Mouse (Mus musculus): ENCODE results near the gene Bbs9. TPM values are rescaled to one million over a fixed set of nuclear protein-coding genes. Genes with fewer than 3 reads are reported as not detected.

Gene Bbs9
- polyA plus RNA-seq, 1 experiment = 3.3 TPM

GRCm38 (mm10) chr9:22767154-22767553 is 291.6 kb downstream of the Bbs9 start:
- no peaks in the 10 kb centered on the region for H3K27me3 ChIP-seq (ENCODE audit: control insufficient read depth, insufficient read depth, insufficient read length)
- H3ac ChIP-seq (ENCODE audit: control insufficient read depth, insufficient read length, low read depth) = no peak overlapping the region
- H3K36me3 ChIP-seq (ENCODE audit: control insufficient read depth, insufficient read depth) = no peaks in the 10 kb centered on the region
- TF ChIP-seq MYOD1 (IDR thresholded peaks at IDR 0.05; ENCODE audit: control insufficient read depth, insufficient read length, low read depth) = no peak
- no peak for TF ChIP-seq MYOG (IDR thresholded peaks at IDR 0.05; ENCODE audit: control insufficient read depth, extremely low read depth, insufficient read length)
- TF ChIP-seq USF1 (IDR thresholded peaks at IDR 0.05; ENCODE audit: low read depth) = no peak
- no peak for TF ChIP-seq CTCF (IDR thresholded peaks at IDR 0.05; ENCODE audit: control insufficient read depth, insufficient read depth, insufficient read length)
- no peak for TF ChIP-seq MAX (IDR thresholded peaks at IDR 0.05)
- H3K79me3 ChIP-seq (ENCODE audit: low read depth) = no peaks in the 10 kb centered on the region
- H3K4me3 ChIP-seq (ENCODE audit: insufficient read depth, poor library complexity, severe bottlenecking) = no peak overlapping the region
- H3K79me2 ChIP-seq (ENCODE audit: control insufficient read depth, insufficient read depth) = no peaks in the 10 kb centered on the region

GRCm38 (mm10) chr9:22767860-22768259 is 292.3 kb downstream of the Bbs9 start:
- H3K36me3 ChIP-seq (ENCODE audit: control insufficient read depth, insufficient read depth) = no peaks in the 10 kb centered on the region
- H3K79me2 ChIP-seq (ENCODE audit: control insufficient read depth, insufficient read depth) = no peaks in the 10 kb centered on the region
- no peak overlapping the region for H3ac ChIP-seq (ENCODE audit: control insufficient read depth, insufficient read length, low read depth)
- no peak for TF ChIP-seq MYOD1 (IDR thresholded peaks at IDR 0.05; ENCODE audit: control insufficient read depth, insufficient read length, low read depth)
- no peak for TF ChIP-seq CEBPB (IDR thresholded peaks at IDR 0.05; ENCODE audit: low read depth)
- TF ChIP-seq CTCF (IDR thresholded peaks at IDR 0.05; ENCODE audit: control insufficient read depth, insufficient read depth, insufficient read length) = no peak
- no peak for TF ChIP-seq USF1 (IDR thresholded peaks at IDR 0.05; ENCODE audit: low read depth)
- no peak for TF ChIP-seq MAX (IDR thresholded peaks at IDR 0.05)
- H3K27me3 ChIP-seq (ENCODE audit: control insufficient read depth, insufficient read depth, insufficient read length) = no peaks in the 10 kb centered on the region
- no peak overlapping the region for H3K4me3 ChIP-seq (ENCODE audit: insufficient read depth, poor library complexity, severe bottlenecking)
- no peaks in the 10 kb centered on the region for H3K79me3 ChIP-seq (ENCODE audit: low read depth)

DNA sequence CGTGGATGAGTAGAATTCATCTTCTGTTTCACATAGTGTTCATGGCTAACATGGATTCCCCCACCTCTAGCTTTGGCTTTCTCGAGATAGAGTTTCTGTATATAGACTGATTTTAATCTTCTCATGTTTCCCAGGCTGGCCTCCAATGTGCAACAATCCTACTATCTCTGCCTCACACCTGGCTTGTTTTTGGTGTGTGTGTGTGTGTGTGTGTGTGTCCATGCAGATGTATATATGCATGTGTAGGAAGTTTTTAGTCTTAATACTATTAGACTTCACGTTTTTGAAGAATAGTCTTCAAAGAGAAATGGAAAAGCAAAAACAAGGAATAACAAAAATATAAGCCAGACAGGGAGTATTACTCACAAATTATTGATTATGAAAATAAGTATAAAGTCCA is 296.3 kb downstream of the Bbs9 start:
- no peaks in the 10 kb centered on the region for H3K79me3 ChIP-seq (ENCODE audit: low read depth)
- TF ChIP-seq MYOG (IDR thresholded peaks at IDR 0.05; ENCODE audit: control insufficient read depth, extremely low read depth, insufficient read length) = no peak
- TF ChIP-seq MAX (IDR thresholded peaks at IDR 0.05) = no peak
- TF ChIP-seq FOSL1 (IDR thresholded peaks at IDR 0.05; ENCODE audit: insufficient read depth, low read length, poor library complexity, severe bottlenecking) = no peak
- no peak for TF ChIP-seq USF1 (IDR thresholded peaks at IDR 0.05; ENCODE audit: low read depth)
- TF ChIP-seq MYOD1 (IDR thresholded peaks at IDR 0.05; ENCODE audit: control insufficient read depth, insufficient read length, low read depth) = no peak
- TF ChIP-seq CEBPB (IDR thresholded peaks at IDR 0.05; ENCODE audit: low read depth) = no peak
- TF ChIP-seq CTCF (IDR thresholded peaks at IDR 0.05; ENCODE audit: control insufficient read depth, insufficient read depth, insufficient read length) = no peak
- no peak overlapping the region for H3K4me3 ChIP-seq (ENCODE audit: insufficient read depth, poor library complexity, severe bottlenecking)
- H3ac ChIP-seq (ENCODE audit: control insufficient read depth, insufficient read length, low read depth) = no peak overlapping the region
- no peaks in the 10 kb centered on the region for H3K27me3 ChIP-seq (ENCODE audit: control insufficient read depth, insufficient read depth, insufficient read length)
- no peaks in the 10 kb centered on the region for H3K36me3 ChIP-seq (ENCODE audit: control insufficient read depth, insufficient read depth)
- no peaks in the 10 kb centered on the region for H3K79me2 ChIP-seq (ENCODE audit: control insufficient read depth, insufficient read depth)

GRCm38 (mm10) chr9:22776246-22776961 is 300.9 kb downstream of the Bbs9 start:
- no peak overlapping the region for H3ac ChIP-seq (ENCODE audit: control insufficient read depth, insufficient read length, low read depth)
- H3K79me2 ChIP-seq (ENCODE audit: control insufficient read depth, insufficient read depth) = no peaks in the 10 kb centered on the region
- no peak overlapping the region for H3K4me3 ChIP-seq (ENCODE audit: insufficient read depth, poor library complexity, severe bottlenecking)
- TF ChIP-seq MYOD1 (IDR thresholded peaks at IDR 0.05; ENCODE audit: control insufficient read depth, insufficient read length, low read depth) = peak; percentile 51
- no peak for TF ChIP-seq MYOG (IDR thresholded peaks at IDR 0.05; ENCODE audit: control insufficient read depth, extremely low read depth, insufficient read length)
- TF ChIP-seq MAX (IDR thresholded peaks at IDR 0.05) = no peak
- TF ChIP-seq USF1 (IDR thresholded peaks at IDR 0.05; ENCODE audit: low read depth) = no peak
- TF ChIP-seq CEBPB (IDR thresholded peaks at IDR 0.05; ENCODE audit: low read depth) = no peak
- no peaks in the 10 kb centered on the region for H3K36me3 ChIP-seq (ENCODE audit: control insufficient read depth, insufficient read depth)
- H3K79me3 ChIP-seq (ENCODE audit: low read depth) = no peaks in the 10 kb centered on the region
- no peaks in the 10 kb centered on the region for H3K27me3 ChIP-seq (ENCODE audit: control insufficient read depth, insufficient read depth, insufficient read length)

- Histone ChIP-seq H3K79me3 (ENCODE audit: low read depth) (no peaks in the 10 kb centered on the region), H3K27me3 (ENCODE audit: control insufficient read depth, insufficient read depth, insufficient read length) (no peaks in the 10 kb centered on the region), H3K79me2 (ENCODE audit: control insufficient read depth, insufficient read depth) (no peaks in the 10 kb centered on the region), H3K36me3 (ENCODE audit: control insufficient read depth, insufficient read depth) (no peaks in the 10 kb centered on the region), H3K4me3 (ENCODE audit: insufficient read depth, poor library complexity, severe bottlenecking) (no peak overlapping the region), H3ac (ENCODE audit: control insufficient read depth, insufficient read length, low read depth) (no peak overlapping the region)
- TF ChIP-seq MYOG (IDR thresholded peaks at IDR 0.05; ENCODE audit: control insufficient read depth, extremely low read depth, insufficient read length) (no peak), CTCF (IDR thresholded peaks at IDR 0.05; ENCODE audit: control insufficient read depth, insufficient read depth, insufficient read length) (no peak), MAX (IDR thresholded peaks at IDR 0.05) (no peak), CEBPB (IDR thresholded peaks at IDR 0.05; ENCODE audit: low read depth) (no peak), FOSL1 (IDR thresholded peaks at IDR 0.05; ENCODE audit: insufficient read depth, low read length, poor library complexity, severe bottlenecking) (no peak), USF1 (IDR thresholded peaks at IDR 0.05; ENCODE audit: low read depth) (no peak), MYOD1 (IDR thresholded peaks at IDR 0.05; ENCODE audit: control insufficient read depth, insufficient read length, low read depth) (no peak)
These were observed 301.9 kb downstream of the Bbs9 start for GRCm38 (mm10) chr9:22777425-22777824.

- Histone ChIP-seq H3K79me2 (ENCODE audit: control insufficient read depth, insufficient read depth) (no peaks in the 10 kb centered on the region), H3K27me3 (ENCODE audit: control insufficient read depth, insufficient read depth, insufficient read length) (no peaks in the 10 kb centered on the region)
- no peak for TF ChIP-seq CTCF (IDR thresholded peaks at IDR 0.05; ENCODE audit: control insufficient read depth, insufficient read depth, insufficient read length)
- peak; percentile 11 for TF ChIP-seq FOSL1 (IDR thresholded peaks at IDR 0.05; ENCODE audit: insufficient read depth, low read length, poor library complexity, severe bottlenecking)
These were observed 304.1 kb downstream of the Bbs9 start for GRCm38 (mm10) chr9:22779631-22780030.

More at GRCm38 (mm10) chr9:22779631-22780030, 304.1 kb downstream of the Bbs9 start:
- Histone ChIP-seq H3K36me3 (ENCODE audit: control insufficient read depth, insufficient read depth) (no peaks in the 10 kb centered on the region), H3K4me3 (ENCODE audit: insufficient read depth, poor library complexity, severe bottlenecking) (no peak overlapping the region), H3K79me3 (ENCODE audit: low read depth) (no peaks in the 10 kb centered on the region), H3ac (ENCODE audit: control insufficient read depth, insufficient read length, low read depth) (no peak overlapping the region)
